Mouse (Mus musculus) heart, postnatal 0 days (tissue): Measurements from ENCODE around the gene Gm26741.

Source experiments
- CTCF ChIP-seq: IDR thresholded peaks from 2 replicates; pipeline ENCODE4 v1.5.1; 2016; ENCODE audit warnings: antibody characterized with exemption, control low read depth, low read depth
- EP300 ChIP-seq: IDR thresholded peaks from 2 replicates; pipeline ENCODE4 v1.6.1; 2016; ENCODE audit warnings: antibody characterized with exemption, low read depth

- TF ChIP-seq CTCF: no peak
- TF ChIP-seq EP300: no peak
Observed at GRCm38 (mm10) chr10:52377813-52378212, 19.2 kb downstream of the Gm26741 start.
